Mouse (Mus musculus): ENCODE measurements around the gene Kcnh1.

GRCm38 (mm10) chr1:192559341-192559740 lies 368.8 kb downstream of the Kcnh1 start:
- TF ChIP-seq CTCF (IDR thresholded peaks at IDR 0.05; ENCODE audit: extremely low read depth, insufficient read depth, insufficient read length, insufficient replicate concordance) (no peak), POLR2A (IDR thresholded peaks at IDR 0.05; ENCODE audit: low read depth, low read length) (no peak)
